Mouse (Mus musculus) bone marrow macrophage, adult 2 months (primary cell): ENCODE data around the gene L1td1.

ENCODE experiments used
- CTCF ChIP-seq: IDR thresholded peaks from 2 replicates; pipeline ENCODE4 v1.5.1; 2012; ENCODE audit warnings: low read depth, mild to moderate bottlenecking, low read length, moderate library complexity
- POLR2A ChIP-seq: IDR thresholded peaks from 2 replicates; pipeline ENCODE4 v1.6.1; 2012; ENCODE audit warnings: mild to moderate bottlenecking, low read depth, low read length, borderline replicate concordance

GRCm38 (mm10) chr4:98698921-98699320 lies 27.6 kb upstream of the L1td1 start:
- TF ChIP-seq CTCF = no peak
- TF ChIP-seq POLR2A = no peak
